Mouse (Mus musculus): ENCODE data around the gene Dock8. TPM values are rescaled to one million over a fixed set of nuclear protein-coding genes. Genes with fewer than 3 reads are reported as not detected.

Gene Dock8
- total and polyA plus RNA-seq, 2 experiments from 2014 or later = 1.1 to 2.9 TPM

DNA sequence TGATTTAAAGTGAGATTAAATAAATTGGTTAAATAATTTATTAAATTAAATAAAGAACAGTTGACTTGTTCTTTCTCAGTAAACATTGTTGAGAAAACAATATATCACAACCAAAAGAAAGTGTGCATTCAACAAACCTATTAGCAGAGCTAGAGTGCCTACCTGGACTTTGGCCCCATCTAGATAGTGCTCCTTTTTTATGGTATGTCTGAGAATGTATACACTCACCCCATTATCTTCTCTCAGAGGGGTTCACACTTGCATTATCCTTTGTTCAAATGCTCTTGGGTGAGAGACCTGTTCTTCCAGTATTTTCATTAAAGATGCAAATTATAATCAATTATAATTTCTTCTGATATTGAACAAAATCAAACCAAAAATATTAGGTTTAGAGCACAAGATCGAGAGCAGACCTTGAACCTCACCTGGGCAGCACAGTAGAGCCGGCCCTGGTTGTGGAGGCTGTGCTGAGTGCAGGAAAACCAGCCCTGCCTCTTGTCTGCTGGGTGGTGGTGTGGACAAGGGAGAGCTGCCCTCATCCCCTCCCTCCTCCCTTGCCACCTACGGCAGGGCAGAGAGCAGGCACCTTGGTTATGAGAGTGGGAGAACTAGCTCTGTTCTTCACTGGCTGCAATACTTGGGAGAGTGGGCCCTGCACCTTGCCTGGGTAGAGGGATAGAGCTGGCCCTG is 26.5 kb upstream of the Dock8 start:
- no peak for ATAC-seq
- Histone ChIP-seq H3K27ac (no peak overlapping the region), H3K36me3 (ENCODE audit: insufficient read depth, low read length) (no peaks in the 10 kb centered on the region)

DNA sequence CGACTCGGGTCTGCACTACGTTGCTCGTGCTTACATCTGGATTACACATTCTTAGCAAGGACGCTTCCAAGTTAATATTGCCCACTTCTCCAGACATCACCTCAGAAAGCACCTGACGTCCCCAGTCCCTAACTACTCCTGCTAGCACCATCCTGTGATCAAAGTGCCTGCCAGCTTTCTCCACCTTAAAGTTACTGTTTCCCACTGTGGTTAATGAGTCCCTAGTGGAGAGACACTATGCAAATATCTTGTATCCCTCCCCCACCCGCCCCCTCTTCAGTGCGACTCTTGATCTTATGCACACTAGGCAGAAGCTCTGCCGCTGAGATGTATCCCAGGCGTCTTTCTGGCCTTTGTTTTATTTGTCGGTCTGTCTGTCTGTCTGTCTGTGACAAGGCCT is 21.3 kb upstream of the Dock8 start:
- no peak overlapping the region for H3K4me2 ChIP-seq (ENCODE audit: low read depth, low read length)
- no peak overlapping the region for H3K9ac ChIP-seq (replicated peaks; ENCODE audit: low read length)
- ATAC-seq (no peak), DNase-seq (ENCODE audit: low spot score) (no peak)
- WGBS = 74% methylated on average over 11 of the region's 11 CpGs
- TF ChIP-seq CTCF (IDR thresholded peaks at IDR 0.05; ENCODE audit: low read depth) = no peak
- H3K4me1 ChIP-seq (ENCODE audit: insufficient read depth, low read length) = no peaks in the 10 kb centered on the region
- no peaks in the 10 kb centered on the region for H3K36me3 ChIP-seq (ENCODE audit: insufficient read depth, low read length)
- no peaks in the 10 kb centered on the region for H3K27me3 ChIP-seq (ENCODE audit: insufficient read depth, low read length)
- no peak overlapping the region for H3K27ac ChIP-seq
- no peak overlapping the region for H3K4me3 ChIP-seq (ENCODE audit: low read length)
- H3K9me3 ChIP-seq (ENCODE audit: low read length) = no peaks in the 10 kb centered on the region

More for the DNA sequence above, 26.5 kb upstream of the Dock8 start:
- no peak for TF ChIP-seq CTCF (IDR thresholded peaks at IDR 0.05; ENCODE audit: low read depth)
- 84% methylated on average over 3 of the region's 3 CpGs for WGBS
- Histone ChIP-seq H3K9ac (replicated peaks; ENCODE audit: low read length) (no peak overlapping the region), H3K4me3 (ENCODE audit: low read length) (no peak overlapping the region), H3K4me2 (ENCODE audit: low read depth, low read length) (no peak overlapping the region), H3K9me3 (ENCODE audit: low read length) (no peaks in the 10 kb centered on the region), H3K4me1 (ENCODE audit: insufficient read depth, low read length) (no peaks in the 10 kb centered on the region), H3K27me3 (ENCODE audit: insufficient read depth, low read length) (no peaks in the 10 kb centered on the region)
- DNase-seq (ENCODE audit: low spot score) = no peak

DNA sequence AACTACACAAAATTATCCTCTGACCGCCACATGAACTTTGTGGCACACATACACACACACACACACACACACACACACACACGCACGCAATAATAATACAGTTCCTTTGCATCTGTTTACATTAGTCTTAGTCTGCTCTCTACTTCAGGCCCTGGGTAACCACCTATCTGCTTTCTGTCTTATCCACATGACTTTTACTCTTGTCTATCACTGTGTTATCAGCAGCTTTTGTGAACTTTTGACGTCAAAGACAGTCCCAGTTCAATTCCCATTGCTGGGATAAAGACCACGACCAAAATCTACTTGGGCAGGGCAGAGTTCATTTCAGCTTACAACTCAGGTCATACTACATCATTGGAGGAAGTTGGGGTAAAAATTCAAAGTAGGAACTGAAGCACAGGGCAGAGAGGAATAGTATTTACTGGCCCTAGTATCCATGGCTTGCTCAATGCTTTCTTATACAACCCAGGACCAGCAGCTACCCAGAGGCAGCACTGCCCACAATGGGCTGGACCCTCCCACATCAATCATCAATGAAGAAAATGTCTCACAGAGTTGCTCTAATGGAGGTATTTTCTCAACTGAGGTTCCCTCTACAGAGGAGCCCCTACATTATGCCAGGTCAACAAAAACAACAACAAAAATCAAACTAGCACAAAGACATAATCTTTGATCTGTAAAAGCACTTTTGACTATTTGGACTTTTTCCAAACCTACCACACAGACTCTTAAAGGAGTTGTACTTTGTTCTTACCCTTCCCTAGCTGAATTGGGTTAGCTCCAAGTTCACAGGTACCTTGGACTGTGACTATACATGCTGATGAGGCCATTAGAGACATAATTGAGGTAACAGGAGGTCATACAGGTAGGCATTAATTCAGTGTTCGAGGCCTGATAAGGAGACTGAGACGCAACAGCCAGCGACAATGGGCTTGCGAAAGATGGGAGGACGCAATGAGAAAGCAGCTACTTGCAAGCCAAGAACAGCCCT is 20.2 kb upstream of the Dock8 start:
- no peak overlapping the region for H3K27ac ChIP-seq
- no peak overlapping the region for H3K4me3 ChIP-seq (ENCODE audit: low read length)
- H3K27me3 ChIP-seq (ENCODE audit: insufficient read depth, low read length) = no peaks in the 10 kb centered on the region
- WGBS = 89% methylated on average over 10 of the region's 10 CpGs
- ATAC-seq (no peak), DNase-seq (ENCODE audit: low spot score) (no peak)
- H3K9me3 ChIP-seq (ENCODE audit: low read length) = no peaks in the 10 kb centered on the region
- H3K9ac ChIP-seq (replicated peaks; ENCODE audit: low read length) = no peak overlapping the region
- no peak for TF ChIP-seq CTCF (IDR thresholded peaks at IDR 0.05; ENCODE audit: low read depth)
- H3K4me2 ChIP-seq (ENCODE audit: low read depth, low read length) = no peak overlapping the region
- H3K4me1 ChIP-seq (ENCODE audit: insufficient read depth, low read length) = no peaks in the 10 kb centered on the region
- H3K36me3 ChIP-seq (ENCODE audit: insufficient read depth, low read length) = no peaks in the 10 kb centered on the region

DNA sequence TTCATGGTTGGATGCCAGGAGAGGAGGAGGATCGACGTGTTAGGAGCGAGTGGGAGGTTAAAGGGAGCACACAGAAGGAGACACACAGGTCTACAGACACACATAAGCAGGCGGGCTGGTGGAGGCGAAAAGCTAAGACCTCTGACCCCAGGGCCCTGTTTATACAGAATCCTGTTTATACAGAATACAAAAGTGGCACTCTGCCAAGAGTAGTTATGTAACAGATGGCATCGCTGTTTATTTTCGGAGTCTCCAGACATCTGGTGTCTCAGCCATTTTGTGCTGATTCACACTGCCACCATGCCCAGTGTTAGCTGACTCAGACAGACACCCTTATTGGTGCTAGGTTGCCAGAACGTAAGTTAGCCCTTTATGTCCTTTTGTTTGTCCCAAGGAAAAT is 18.0 kb upstream of the Dock8 start:
- TF ChIP-seq CTCF (IDR thresholded peaks at IDR 0.05; ENCODE audit: low read depth) = no peak
- DNase-seq (ENCODE audit: low spot score) = peak; percentile 83
- no peak overlapping the region for H3K9ac ChIP-seq (replicated peaks; ENCODE audit: low read length)
- no peak overlapping the region for H3K4me2 ChIP-seq (ENCODE audit: low read depth, low read length)
- H3K4me3 ChIP-seq (ENCODE audit: low read length) = no peak overlapping the region
- ATAC-seq = peak; percentile 68
- no peak overlapping the region for H3K27ac ChIP-seq
- H3K4me1 ChIP-seq (ENCODE audit: insufficient read depth, low read length) = no peaks in the 10 kb centered on the region
- H3K9me3 ChIP-seq (ENCODE audit: low read length) = no peaks in the 10 kb centered on the region
- WGBS = 34% methylated on average over 8 of the region's 8 CpGs
- H3K36me3 ChIP-seq (ENCODE audit: insufficient read depth, low read length) = no peaks in the 10 kb centered on the region
- no peaks in the 10 kb centered on the region for H3K27me3 ChIP-seq (ENCODE audit: insufficient read depth, low read length)

DNA sequence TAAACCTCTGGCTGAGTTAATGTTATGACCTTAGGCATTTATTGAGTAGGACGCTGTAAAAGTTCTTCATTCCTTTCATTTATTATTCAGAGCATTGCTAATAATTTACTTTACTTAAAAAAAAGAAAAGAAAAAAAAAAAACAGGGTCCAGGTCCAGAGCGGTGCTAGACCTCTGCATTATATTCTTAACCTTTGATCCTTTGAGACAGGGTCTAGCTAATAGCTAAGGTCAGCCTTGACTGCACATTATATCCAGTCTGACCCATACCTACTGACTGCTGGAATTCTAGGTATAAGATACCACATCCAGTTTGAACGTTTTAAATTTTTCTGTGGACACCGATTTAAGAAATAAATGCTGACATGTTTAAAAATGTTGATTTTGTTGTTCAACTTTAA is 16.3 kb upstream of the Dock8 start:
- Histone ChIP-seq H3K9me3 (ENCODE audit: low read length) (no peaks in the 10 kb centered on the region), H3K36me3 (ENCODE audit: insufficient read depth, low read length) (no peaks in the 10 kb centered on the region), H3K27ac (no peak overlapping the region), H3K4me2 (ENCODE audit: low read depth, low read length) (no peak overlapping the region), H3K4me1 (ENCODE audit: insufficient read depth, low read length) (no peaks in the 10 kb centered on the region), H3K9ac (replicated peaks; ENCODE audit: low read length) (no peak overlapping the region), H3K27me3 (ENCODE audit: insufficient read depth, low read length) (no peaks in the 10 kb centered on the region), H3K4me3 (ENCODE audit: low read length) (no peak overlapping the region)
- WGBS = 89% methylated on average over 4 of the region's 4 CpGs
- DNase-seq (ENCODE audit: low spot score) (no peak), ATAC-seq (no peak)
- TF ChIP-seq CTCF (IDR thresholded peaks at IDR 0.05; ENCODE audit: low read depth) = no peak

DNA sequence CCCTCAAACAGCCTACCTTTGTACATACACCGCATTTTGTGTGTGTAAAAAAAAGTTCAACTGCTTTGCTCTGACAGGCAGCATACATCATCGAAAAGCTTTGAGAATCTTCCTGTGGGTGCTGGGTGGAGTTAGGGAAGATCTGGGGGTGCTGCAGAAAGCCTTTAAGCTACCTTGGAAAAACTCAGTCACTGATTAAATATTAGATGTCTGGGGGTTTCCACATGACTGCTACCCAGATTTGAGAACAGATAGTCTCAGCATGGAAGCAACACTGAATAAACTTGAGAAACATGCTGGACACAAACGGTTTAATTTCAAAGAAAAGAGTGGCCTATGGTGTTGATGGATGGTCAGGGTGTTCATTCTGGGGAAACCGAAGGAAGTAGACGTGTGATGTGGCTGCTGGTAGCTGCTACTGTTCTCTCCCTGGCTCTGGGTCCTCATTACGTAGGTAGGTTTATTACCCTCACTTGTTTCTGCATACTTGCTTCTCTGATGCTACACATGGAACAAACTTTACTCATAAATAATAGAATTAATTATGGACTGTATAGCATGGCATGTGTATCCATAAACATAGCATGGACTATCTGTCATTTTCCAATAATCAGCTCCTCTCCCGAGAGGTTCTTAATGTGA is 15.4 kb upstream of the Dock8 start:
- DNase-seq (ENCODE audit: low spot score) (no peak), ATAC-seq (no peak)
- no peak for TF ChIP-seq CTCF (IDR thresholded peaks at IDR 0.05; ENCODE audit: low read depth)
- Histone ChIP-seq H3K4me3 (ENCODE audit: low read length) (no peak overlapping the region), H3K9me3 (ENCODE audit: low read length) (no peaks in the 10 kb centered on the region), H3K9ac (replicated peaks; ENCODE audit: low read length) (no peak overlapping the region), H3K27me3 (ENCODE audit: insufficient read depth, low read length) (no peaks in the 10 kb centered on the region), H3K4me1 (ENCODE audit: insufficient read depth, low read length) (no peaks in the 10 kb centered on the region), H3K27ac (no peak overlapping the region), H3K4me2 (ENCODE audit: low read depth, low read length) (no peak overlapping the region), H3K36me3 (ENCODE audit: insufficient read depth, low read length) (no peaks in the 10 kb centered on the region)
- 67% methylated on average over 7 of the region's 7 CpGs for WGBS

Data from hindbrain, postnatal 0 days (tissue).